Mouse (Mus musculus): ENCODE data around the gene Mrnip. TPM values are rescaled to one million over a fixed set of nuclear protein-coding genes. Genes with fewer than 3 reads are reported as not detected.

The Mrnip gene
- total RNA-seq, 2 experiments from 2014 or later, result 15.8 to 17.8 TPM

DNA sequence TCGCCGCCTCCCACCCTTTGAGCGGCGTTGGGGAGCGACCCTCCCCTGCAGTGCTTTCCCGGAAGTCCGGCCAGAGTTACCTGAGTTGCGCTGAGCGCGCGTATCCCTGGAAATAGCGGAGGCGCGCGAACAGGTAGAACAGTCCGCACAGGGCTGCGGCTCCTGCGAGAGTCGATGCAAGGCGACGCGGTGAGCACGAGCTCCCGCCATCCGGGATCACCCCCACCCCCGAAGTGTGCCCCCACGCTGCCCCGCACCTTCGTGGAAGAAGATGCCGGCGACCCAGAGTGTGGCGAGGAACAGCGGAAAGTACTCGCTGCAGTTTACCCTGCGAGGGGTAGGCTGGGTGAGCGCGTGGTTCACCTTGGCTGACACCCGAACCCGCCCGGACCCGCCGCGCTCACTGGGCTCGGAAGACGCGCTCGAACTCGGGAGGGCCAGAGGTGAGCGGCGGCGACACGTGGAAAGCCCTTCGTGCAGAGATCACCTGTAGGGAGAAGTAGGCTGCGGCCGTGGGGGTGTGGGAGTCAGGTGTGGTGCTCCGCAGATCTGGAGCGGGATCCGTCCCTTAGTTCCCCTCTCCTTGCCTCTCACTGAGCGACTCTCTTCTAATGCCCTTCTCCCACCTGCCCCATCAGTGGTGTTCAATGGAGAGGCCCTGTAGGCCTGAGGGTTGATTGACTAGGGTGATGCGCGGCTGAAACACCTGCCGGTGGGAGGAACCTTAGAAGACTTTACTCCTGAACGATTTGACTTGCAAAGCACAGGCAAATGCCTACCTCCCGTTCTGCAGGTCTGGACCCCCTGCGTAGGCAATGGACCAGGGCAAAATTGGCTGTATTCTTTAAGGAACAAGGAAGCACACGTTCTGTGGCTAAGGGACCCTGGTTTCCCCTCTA is 62.9 kb downstream of the Mrnip start:
- no peak; the same call in 1 of the 2 replicates for ATAC-seq (replicated peaks; ENCODE audit: low FRiP score, low TSS enrichment, poor library complexity, severe bottlenecking)

DNA sequence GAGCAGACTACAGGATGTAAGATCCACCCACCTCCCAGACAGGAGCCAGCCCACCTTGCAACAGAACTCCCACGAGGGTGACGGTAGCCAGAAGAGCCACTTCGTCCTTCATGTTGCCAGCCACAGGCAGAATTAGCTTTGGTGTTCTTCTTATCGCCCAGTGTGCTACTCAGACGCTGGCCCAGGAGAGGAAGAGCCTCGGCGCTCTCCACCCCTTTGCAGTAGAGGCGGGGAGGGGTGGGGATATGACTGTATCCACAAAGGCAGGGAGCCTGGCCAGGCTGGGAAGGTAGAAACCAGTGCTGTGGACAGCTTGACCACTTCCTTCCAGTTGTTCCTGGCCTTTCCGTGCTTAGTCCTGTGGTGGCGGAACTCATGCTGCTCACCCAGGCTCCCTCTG is 64.1 kb downstream of the Mrnip start, which contains the start of gene Ltc4s:
TSS of gene Ltc4s (minus strand) at position 293 of the 400 bp plus-strand sequence.
- peak; percentile 64 for ATAC-seq (replicated peaks; ENCODE audit: low FRiP score, low TSS enrichment, poor library complexity, severe bottlenecking)

DNA sequence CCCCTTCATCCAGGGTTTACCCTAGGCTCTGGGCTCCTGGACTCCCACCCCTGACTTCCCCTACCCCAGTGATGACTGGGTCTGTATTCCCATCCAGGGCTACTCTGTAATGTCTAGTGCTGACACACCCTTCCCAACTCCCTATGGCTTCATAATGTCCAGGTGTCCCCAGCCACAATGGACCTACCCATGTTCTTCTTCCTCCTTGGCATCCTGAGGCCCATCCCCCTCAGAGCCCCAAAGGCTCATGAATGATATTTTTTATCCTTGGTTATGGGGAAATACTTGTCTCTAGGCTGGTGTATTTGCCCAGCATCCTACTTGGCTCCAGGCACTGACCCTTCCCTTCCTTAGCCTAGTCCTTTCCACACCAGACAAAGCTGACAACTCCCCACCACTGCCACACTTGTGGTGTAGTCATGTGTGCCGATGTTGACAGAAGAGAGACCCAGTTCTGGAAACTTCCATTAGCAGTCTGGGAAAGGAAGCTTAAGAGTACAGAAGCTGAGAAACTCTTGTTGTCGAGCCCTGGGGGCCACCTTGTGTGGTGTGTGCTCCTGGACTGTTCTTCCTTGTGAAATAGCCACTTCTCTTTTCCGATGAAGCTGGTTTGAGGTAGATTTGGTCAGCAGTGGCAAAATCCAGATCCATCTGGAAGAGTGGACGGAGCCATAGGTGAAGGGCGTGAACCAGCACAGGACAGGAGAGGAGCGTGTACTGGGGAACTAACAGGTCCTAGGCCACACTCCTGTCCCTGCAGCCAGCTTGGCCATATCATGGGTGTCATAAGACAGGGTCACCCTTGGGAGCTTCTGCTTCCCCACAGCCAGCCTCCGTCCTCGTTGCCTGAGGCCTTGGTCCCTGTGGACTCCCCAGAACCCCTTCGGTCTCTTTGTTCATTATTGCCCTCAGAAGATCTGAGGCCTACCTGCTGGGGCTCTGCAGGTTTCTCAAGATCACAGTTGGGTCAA is 64.9 kb downstream of the Mrnip start:
- ATAC-seq (replicated peaks; ENCODE audit: low FRiP score, low TSS enrichment, poor library complexity, severe bottlenecking), result no peak

DNA sequence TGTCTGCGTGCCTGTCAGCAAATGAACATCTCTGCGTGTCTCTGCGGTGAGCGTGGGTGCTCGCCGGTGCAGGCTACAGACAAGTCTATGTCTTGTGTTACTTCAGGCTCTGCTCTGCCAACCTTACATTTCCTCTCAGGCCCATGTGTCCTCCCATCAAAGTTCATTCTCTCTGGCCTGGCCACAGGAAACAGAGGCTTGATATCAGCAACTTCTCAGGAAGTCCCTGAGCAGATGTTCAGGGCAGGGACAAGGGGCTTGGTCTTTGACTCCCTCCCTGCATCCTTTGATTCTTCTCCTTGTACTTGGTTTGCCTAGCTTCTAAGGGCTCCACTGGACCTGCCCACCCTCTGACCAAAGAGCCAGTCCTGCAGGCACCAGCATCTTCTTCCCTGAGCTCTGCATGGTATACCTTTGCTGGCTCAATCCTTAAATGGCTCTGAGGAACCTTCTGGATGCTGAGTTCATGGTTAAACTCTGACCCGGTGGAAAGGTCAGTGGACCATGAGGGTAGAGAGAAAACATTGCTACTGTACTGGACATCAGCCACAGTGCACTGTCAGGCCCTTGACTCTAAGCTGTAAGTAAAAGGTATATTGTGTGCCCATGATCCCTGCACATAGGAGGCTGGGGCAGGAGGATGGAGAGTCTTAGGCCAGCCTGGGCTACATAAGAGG is 66.1 kb downstream of the Mrnip start:
- no peak for ATAC-seq (replicated peaks; ENCODE audit: low FRiP score, low TSS enrichment, poor library complexity, severe bottlenecking)

DNA sequence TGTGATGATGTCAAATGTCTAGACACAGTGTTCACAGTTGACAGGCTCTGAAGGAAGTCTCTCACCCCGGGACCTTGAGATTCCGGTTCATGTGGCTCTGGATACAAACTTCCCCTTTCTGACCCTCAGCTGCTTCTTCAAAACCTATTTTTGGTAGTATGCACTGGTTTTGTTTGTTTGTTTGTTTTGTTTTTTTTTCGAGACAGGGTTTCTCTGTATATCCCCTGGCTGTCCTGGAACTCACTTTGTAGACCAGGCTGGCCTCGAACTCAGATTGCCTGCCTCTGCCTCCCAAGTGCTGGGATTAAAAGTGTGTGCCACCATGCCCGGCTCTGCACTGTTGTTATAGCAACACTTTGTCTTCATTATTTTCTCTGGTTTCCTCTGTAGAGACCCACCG is 69.7 kb downstream of the Mrnip start:
- ATAC-seq (replicated peaks; ENCODE audit: low FRiP score, low TSS enrichment, poor library complexity, severe bottlenecking), result no peak

DNA sequence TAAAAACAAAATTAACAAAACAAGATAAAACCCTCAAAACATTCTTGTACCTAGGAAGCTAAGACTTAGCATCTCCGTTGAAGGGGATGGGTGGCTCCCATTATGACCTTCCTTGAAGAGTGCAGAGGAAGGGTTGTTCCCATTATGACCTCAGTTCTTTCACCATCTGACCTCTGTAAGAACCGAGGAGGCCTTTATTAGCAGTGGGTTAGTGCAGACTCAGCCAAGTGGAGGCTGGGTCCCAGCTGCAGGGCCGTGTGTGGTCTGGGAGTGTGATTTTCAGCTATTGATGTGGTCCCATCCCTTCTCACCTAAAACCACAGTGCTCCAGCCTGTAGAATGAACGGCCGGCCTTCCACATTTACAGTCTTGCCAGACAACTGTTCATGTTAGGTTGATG is 71.0 kb downstream of the Mrnip start:
- peak; percentile 28; the same call in 1 of the 2 replicates for ATAC-seq (replicated peaks; ENCODE audit: low FRiP score, low TSS enrichment, poor library complexity, severe bottlenecking)

DNA sequence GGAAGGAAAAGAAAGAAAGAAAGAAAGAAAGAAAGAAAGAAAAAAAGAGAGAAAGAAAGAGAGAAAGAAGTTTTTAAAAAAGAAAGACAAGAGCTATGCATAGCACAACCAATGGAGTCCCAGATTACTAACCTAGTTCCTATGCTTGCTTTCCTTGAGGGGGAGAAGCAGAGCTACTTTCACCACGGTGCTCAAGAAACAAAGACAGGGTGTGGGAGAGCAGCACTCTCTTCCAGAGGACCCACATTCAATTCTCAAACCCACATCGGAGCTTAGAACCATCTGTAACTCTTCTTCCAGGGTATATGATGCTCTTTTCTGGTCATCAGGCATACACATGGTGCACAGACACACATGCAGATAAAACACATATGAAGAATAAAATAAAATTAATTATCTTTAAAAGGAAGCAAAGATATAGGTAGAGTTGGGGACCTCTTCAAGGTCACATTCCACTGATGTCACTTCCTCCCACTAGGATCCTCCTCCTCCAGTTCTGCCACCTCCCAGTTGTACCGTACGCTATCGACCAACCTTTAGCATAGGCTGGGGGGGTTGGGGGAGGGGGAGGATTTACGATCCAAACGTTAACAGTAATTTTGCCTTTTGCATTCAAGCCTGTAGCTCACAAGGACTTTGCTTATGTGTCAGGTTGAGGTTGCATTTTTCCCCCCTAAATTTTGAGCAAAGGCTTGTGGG is 74.4 kb downstream of the Mrnip start:
- no peak for ATAC-seq (replicated peaks; ENCODE audit: low FRiP score, low TSS enrichment, poor library complexity, severe bottlenecking)

Other genes starting within 250 kb of the Mrnip start
- 63.4 and 63.8 TPM in 2 replicates for gene Rnf130, start 149.1 kb upstream of the Mrnip start, total RNA-seq (2014; fragmentation: Nextera tagmentation)
- 115 and 134 TPM in 2 replicates for gene Rnf130, start 149.1 kb upstream of the Mrnip start, total RNA-seq (2017)
- gene Tbc1d9b, start 43.0 kb upstream of the Mrnip start, total RNA-seq (2014; fragmentation: Nextera tagmentation), result 40.5 and 62.7 TPM in 2 replicates
- gene Tbc1d9b, start 43.0 kb upstream of the Mrnip start, total RNA-seq (2017), result 39.8 and 56.7 TPM in 2 replicates
- gene Sqstm1, start 36.4 kb downstream of the Mrnip start, total RNA-seq (2014; fragmentation: Nextera tagmentation), result 69.3 and 129 TPM in 2 replicates
- 339 and 435 TPM in 2 replicates for gene Sqstm1, start 36.4 kb downstream of the Mrnip start, total RNA-seq (2017)
- 27.8 and 40.6 TPM in 2 replicates for gene Mgat4b, start 36.4 kb downstream of the Mrnip start, total RNA-seq (2014; fragmentation: Nextera tagmentation)
- gene Mgat4b, start 36.4 kb downstream of the Mrnip start, total RNA-seq (2017), result 11.1 and 14.5 TPM in 2 replicates
- gene Ltc4s, start 64.2 kb downstream of the Mrnip start, total RNA-seq (2014; fragmentation: Nextera tagmentation), result 3.1 and 3.4 TPM in 2 replicates
- 12.7 TPM in 1 of 2 replicates, not detected in the other for gene Ltc4s, start 64.2 kb downstream of the Mrnip start, total RNA-seq (2017)
- 9.6 and 9.7 TPM in 2 replicates for gene Maml1, start 117.9 kb downstream of the Mrnip start, total RNA-seq (2014; fragmentation: Nextera tagmentation)
- gene Maml1, start 117.9 kb downstream of the Mrnip start, total RNA-seq (2017), result 2.9 and 3.5 TPM in 2 replicates
- 331 and 366 TPM in 2 replicates for gene Canx, start 151.2 kb downstream of the Mrnip start, total RNA-seq (2014; fragmentation: Nextera tagmentation)
- 1,306 and 1,380 TPM in 2 replicates for gene Canx, start 151.2 kb downstream of the Mrnip start, total RNA-seq (2017)
- 1.0 TPM in 1 of 2 replicates, not detected in the other for gene Cby3, start 180.0 kb downstream of the Mrnip start, total RNA-seq (2014; fragmentation: Nextera tagmentation)
- not detected in 2 replicates for gene Cby3, start 180.0 kb downstream of the Mrnip start, total RNA-seq (2017)
- 618 and 682 TPM in 2 replicates for gene Hnrnph1, start 202.5 kb downstream of the Mrnip start, total RNA-seq (2014; fragmentation: Nextera tagmentation)
- gene Hnrnph1, start 202.5 kb downstream of the Mrnip start, total RNA-seq (2017), result 798 and 1,044 TPM in 2 replicates